9 mouse cellular contexts compared by ENCODE assay signal in the genomic region with DNA sequence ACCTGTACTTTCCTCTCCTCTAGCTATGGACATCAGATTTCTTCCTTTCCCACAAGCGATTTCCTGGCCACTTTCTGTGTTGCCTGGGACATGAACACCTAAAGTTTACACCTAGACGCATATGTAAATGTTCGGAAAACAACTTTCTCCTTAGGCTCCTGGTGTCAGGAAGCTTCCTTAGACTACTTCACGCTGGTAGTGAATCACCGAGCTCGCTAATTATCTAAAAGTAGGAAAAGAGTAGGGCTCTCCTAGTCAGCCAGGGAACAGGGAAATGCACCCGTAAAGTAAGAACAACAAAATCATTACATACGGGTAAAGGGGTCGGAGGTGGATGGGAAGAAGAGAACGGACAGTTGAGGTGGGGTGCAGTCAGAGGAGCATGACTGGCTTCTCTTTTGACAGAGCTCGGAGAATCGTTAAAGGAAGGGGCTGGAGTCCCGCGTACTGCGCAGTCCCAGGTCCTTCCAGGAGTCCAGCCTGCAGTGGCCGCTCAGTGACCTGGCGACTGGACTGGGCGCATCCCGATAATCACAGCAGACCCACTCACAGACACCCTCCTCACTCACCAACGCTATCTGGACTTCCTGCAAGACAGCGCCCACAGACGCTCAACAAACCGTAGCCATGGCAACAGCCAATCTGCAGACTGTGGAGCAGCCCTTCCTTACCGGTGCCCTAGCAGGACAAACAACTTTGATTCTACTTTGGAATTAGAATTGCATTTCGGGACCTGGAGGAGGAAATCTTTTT. TPM values are rescaled to one million over a fixed set of nuclear protein-coding genes. Genes with fewer than 3 reads are reported as not detected.
A peak's percentile ranks its signal among the peaks of the same experiment; 100 is the strongest.
DNase-seq lines count a peak whose midpoint lies in the region; ATAC-seq and TF ChIP-seq lines count a peak whose summit lies in the region.
"Had no signal": no experiment of that assay in that cellular context is flagged by ENCODE, and none has a peak within 500 bp of the region (broad histone marks: within the 10 kb centered on the region; RNA-seq: fewer than 3 reads in every experiment).

A gene (minus strand): TSS at position 616 of the 753 bp plus-strand sequence.

- no peaks in the 10 kb centered on the region for H3K36me3 ChIP-seq in embryonic facial prominence, embryonic 15.5 days
- H3K36me3 ChIP-seq in hindbrain, embryonic 11.5 days (ENCODE audit: control insufficient read depth, insufficient read depth, low read length), result no peaks in the 10 kb centered on the region
- no peaks in the 10 kb centered on the region for H3K36me3 ChIP-seq in lung, embryonic 14.5 days (ENCODE audit: insufficient read depth)

- H3K27me3 ChIP-seq in embryonic facial prominence, embryonic 15.5 days, result no peaks in the 10 kb centered on the region
- H3K27me3 ChIP-seq in hindbrain, embryonic 11.5 days (ENCODE audit: control insufficient read depth, insufficient read depth, low read length), result no peaks in the 10 kb centered on the region
- H3K27me3 ChIP-seq in lung, embryonic 14.5 days (ENCODE audit: insufficient read depth, low read length), result no peaks in the 10 kb centered on the region
- H3K27me3 ChIP-seq: CH12.LX had no signal

- no peak within 1 kb of the TSS for H3K27ac ChIP-seq in embryonic facial prominence, embryonic 15.5 days (replicated peaks)
- no peak within 1 kb of the TSS for H3K27ac ChIP-seq in hindbrain, embryonic 11.5 days (ENCODE audit: low read depth, low read length)
- H3K27ac ChIP-seq in lung, embryonic 14.5 days (ENCODE audit: low read depth), result no peak within 1 kb of the TSS

- no peak for TF ChIP-seq CTCF in lung, embryonic 14.5 days (IDR thresholded peaks at IDR 0.05; ENCODE audit: low read depth)

- 7% methylated on average over 25 of the region's 25 CpGs for WGBS in embryonic facial prominence, embryonic 15.5 days
- WGBS in hindbrain, embryonic 11.5 days, result 7% methylated on average over 25 of the region's 25 CpGs
- 5% methylated on average over 25 of the region's 25 CpGs for WGBS in lung, embryonic 14.5 days

- H3K9me3 ChIP-seq in embryonic facial prominence, embryonic 15.5 days (replicated peaks), result no peaks in the 10 kb centered on the region
- no peaks in the 10 kb centered on the region for H3K9me3 ChIP-seq in hindbrain, embryonic 11.5 days (ENCODE audit: control insufficient read depth, low read length)
- no peaks in the 10 kb centered on the region for H3K9me3 ChIP-seq in lung, embryonic 14.5 days (ENCODE audit: low read depth, low read length)

- H3K9ac ChIP-seq in embryonic facial prominence, embryonic 15.5 days, result 0 out of 2 replicates have a peak within 1 kb of the TSS, but pooled peaks have one; percentile 21
- peak within 1 kb of the TSS; percentile 53 for H3K9ac ChIP-seq in hindbrain, embryonic 11.5 days (ENCODE audit: low read depth, low read length)
- peak within 1 kb of the TSS; percentile 35; the same call in 1 of the 2 replicates for H3K9ac ChIP-seq in lung, embryonic 14.5 days

- peak; percentile 90 for ATAC-seq in embryonic facial prominence, embryonic 15.5 days (ENCODE audit: insufficient number of reproducible peaks, low FRiP score, low TSS enrichment, low read depth)
- ATAC-seq in hindbrain, embryonic 11.5 days (ENCODE audit: low FRiP score), result peak; percentile 100
- peak; percentile 100 for ATAC-seq in lung, embryonic 14.5 days (ENCODE audit: insufficient read depth)

- peak within 1 kb of the TSS; percentile 58 for H3K4me3 ChIP-seq in embryonic facial prominence, embryonic 15.5 days (replicated peaks)
- peak within 1 kb of the TSS; percentile 54 for H3K4me3 ChIP-seq in hindbrain, embryonic 11.5 days (ENCODE audit: low read depth, low read length)
- peak within 1 kb of the TSS; percentile 49 for H3K4me3 ChIP-seq in lung, embryonic 14.5 days (ENCODE audit: low read depth, low read length)

- DNase-seq in thymus, postnatal 4 days, result peak; percentile 5
- DNase-seq in thymus, postnatal 10 days (ENCODE audit: low spot score in 2 of 2), result no peak
- peak; percentile 85 for DNase-seq in hindbrain, embryonic 11.5 days (ENCODE audit: low spot score)
- DNase-seq in layer of hippocampus, postnatal 10 days (ENCODE audit: low spot score in 2 of 2), result peak; percentile 71 to 79
- DNase-seq in lung, embryonic 14.5 days, result peak; percentile 84
- peak; percentile 59 for DNase-seq in ovary, postnatal 36 days (ENCODE audit: low spot score)
- no peak for DNase-seq in spleen, postnatal 10 days (ENCODE audit: low spot score in 2 of 2)

- H3K4me2 ChIP-seq in embryonic facial prominence, embryonic 15.5 days (replicated peaks), result peak within 1 kb of the TSS; percentile 75
- H3K4me2 ChIP-seq in hindbrain, embryonic 11.5 days (replicated peaks; ENCODE audit: low read depth, low read length), result peak within 1 kb of the TSS; percentile 54
- H3K4me2 ChIP-seq in lung, embryonic 14.5 days, result peak within 1 kb of the TSS; percentile 68

- no peaks in the 10 kb centered on the region for H3K4me1 ChIP-seq in embryonic facial prominence, embryonic 15.5 days
- H3K4me1 ChIP-seq in hindbrain, embryonic 11.5 days (replicated peaks; ENCODE audit: control insufficient read depth, insufficient read depth, low read length), result no peaks in the 10 kb centered on the region
- no peaks in the 10 kb centered on the region for H3K4me1 ChIP-seq in lung, embryonic 14.5 days (ENCODE audit: insufficient read depth)

RNA-seq across cellular contexts. Expression of the gene that starts here (rescaled TPM):
- polyA plus RNA-seq in embryonic facial prominence, embryonic 15.5 days (2015; fragmentation: Nextera tagmentation; extraction: Ambion mirVana), result 8.6 and 10.7 TPM in 2 replicates
- 3.4 and 5.2 TPM in 2 replicates for polyA plus RNA-seq in hindbrain, embryonic 11.5 days (2014; fragmentation: Nextera tagmentation; extraction: Ambion mirVana)
- 1 to 10 TPM; 3.4 to 5.2 TPM for total RNA-seq in layer of hippocampus, postnatal 10 days (2021)
- 0.17 and 0.55 TPM in 2 replicates for polyA plus RNA-seq in lung, embryonic 14.5 days (2014; fragmentation: Nextera tagmentation; extraction: Ambion mirVana)
- total RNA-seq: CH12.LX had no signal

Comparison
In these comparisons a context has a peak if more than half of its experiments do, and no peak if none do; other contexts are left out.
1. DNase-seq: peak in thymus, postnatal 4 days (single experiment), hindbrain, embryonic 11.5 days (single experiment), layer of hippocampus, postnatal 10 days (2 of 2) and ovary, postnatal 36 days (single experiment); none in thymus, postnatal 10 days (0 of 2) and spleen, postnatal 10 days (0 of 2).
2. Peak in DNase-seq, ATAC-seq, H3K4me3 ChIP-seq, H3K9ac ChIP-seq and H3K4me2 ChIP-seq in lung, embryonic 14.5 days; RNA of the gene not detected or under 1 TPM.
3. Peak in every context shown above with its lines, with median percentiles within 50 percentile points of each other: ATAC-seq, H3K4me2 ChIP-seq, H3K4me3 ChIP-seq and H3K9ac ChIP-seq.